Mouse (Mus musculus): ENCODE measurements around the gene Klhl29.

DNA sequence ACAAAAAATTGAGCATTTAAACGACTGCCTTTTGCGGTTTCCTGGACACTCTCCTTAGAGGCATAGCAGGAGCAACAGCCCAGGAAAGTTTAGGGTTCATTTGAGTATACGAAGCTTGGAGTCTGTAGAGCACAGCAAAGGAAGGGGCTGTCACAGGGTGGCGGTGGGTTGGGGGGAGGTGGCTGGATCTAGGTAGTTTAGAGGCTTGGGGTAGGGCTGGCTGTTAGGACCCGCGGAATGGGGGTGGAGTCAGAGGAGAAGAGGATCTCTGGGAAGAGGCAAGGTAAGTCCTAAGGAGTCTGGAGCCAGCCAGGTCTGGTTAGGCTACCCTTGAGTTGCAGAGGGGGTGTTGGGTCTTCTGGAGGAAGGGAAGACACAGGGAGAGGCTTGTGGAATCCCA is 255.2 kb downstream of the Klhl29 start:
- TF ChIP-seq EP300 (optimal IDR thresholded peaks at IDR 0.05) (no peak), CTCF (IDR thresholded peaks at IDR 0.05; ENCODE audit: low read depth) (no peak)
